Mouse (Mus musculus): Measurements from ENCODE around the gene Cryba4.

- TF ChIP-seq GATA1 (IDR thresholded peaks at IDR 0.05; ENCODE audit: borderline replicate concordance, low read length) = no peak
- no peak for TF ChIP-seq FLI1 (IDR thresholded peaks at IDR 0.05; ENCODE audit: low read length)
Measured at GRCm38 (mm10) chr5:112270764-112271541, 18.6 kb upstream of the Cryba4 start.
